Mouse (Mus musculus): Measurements from ENCODE around the gene E2f3.

E2f3 gene

DNA sequence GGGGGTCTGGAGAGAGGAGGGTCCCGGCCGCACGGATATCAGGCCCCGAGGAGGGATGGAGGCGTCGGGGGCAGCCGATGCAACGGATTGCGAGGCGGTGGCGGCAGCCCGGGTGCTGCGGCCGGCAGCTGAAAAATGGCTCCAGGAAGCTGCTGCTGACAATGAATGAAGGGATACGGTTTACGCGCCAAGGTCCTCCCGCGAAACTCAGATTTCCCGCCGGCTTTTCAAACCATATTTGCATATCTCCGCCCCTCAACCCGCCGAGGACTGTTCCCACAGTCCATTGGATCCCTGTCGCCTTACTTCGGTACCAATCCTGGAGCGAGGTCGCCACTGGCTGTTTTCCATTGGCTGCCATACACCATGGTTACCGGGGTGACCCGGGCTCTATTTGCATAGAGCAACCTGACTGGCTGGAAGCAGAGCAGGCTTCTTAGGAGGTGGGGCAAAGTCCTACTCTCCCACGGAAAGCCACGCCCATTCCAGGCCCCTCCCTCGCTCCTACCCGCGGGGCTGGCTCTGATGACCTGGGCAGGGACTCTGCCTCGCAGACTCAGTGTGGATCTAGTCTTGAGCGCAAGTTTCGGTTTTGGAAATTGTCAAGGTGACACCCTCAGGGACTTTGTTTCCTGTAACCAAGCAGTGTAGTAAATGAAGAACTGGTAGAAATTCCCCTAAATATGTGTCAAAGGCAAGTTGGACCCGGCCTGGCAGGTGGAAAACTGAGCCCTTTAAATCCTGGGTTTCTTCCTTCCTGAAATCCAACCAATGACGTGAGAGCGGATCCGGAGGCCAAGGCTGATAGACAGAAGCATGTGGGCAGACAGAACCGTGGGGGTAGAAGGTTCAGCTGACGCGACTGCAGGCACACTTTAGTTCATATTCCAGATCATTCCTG, at the start of gene E2f3:
Gene E2f3, minus strand, starts transcription at position 209 of the 901 bp plus-strand sequence.
- peak; percentile 100 for DNase-seq

DNA sequence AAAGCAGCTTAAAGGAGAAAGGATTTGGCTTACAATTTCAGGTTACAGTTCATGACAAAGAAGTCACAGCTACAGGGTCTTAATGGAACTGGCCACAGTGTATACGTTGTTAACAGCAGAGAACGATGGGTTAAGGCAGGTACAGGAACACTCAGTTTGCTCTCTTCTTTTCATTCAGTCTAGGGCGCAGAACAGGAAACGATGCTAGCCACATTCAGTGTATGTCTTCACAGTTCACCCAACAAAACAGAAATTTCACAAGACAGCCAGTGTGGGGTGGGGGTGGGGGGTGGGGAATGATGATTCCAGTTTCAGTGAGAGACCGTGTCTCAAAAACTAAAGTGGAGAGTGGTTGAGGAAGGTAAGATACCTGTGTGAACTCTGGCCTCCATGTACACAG, 48.7 kb upstream of the E2f3 start:
- DNase-seq, result no peak

DNA sequence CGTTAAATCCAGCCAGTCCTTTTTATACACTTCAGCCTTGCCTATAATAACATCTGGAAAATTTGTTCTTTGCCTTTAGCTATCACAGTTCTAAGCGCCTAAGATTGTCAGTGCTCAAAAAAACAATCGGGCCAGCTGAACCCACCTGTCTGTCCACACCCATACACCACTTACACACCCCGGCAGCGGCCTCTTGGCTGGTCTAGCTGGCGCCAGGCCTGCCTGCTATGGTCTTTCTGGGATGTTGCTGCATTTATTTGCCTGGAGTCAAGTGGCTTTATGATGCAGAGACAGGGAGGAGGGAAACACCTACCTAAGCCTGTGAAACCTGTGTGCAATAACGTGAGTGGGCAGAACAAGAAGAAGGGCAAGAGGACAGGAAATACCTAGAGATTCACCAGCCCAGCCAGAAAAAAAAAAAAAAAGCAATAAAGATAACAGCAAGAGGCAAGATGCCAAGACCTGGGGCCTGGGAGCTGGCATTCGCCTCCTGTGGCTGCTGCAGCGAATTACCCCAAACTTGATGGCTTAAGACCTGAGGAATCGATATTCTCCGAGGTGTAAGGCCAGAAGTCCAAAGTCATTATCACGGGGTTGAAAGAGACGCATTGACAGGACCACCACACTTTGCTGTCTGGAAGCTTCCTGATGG, 45.9 kb upstream of the E2f3 start:
- DNase-seq, result no peak

DNA sequence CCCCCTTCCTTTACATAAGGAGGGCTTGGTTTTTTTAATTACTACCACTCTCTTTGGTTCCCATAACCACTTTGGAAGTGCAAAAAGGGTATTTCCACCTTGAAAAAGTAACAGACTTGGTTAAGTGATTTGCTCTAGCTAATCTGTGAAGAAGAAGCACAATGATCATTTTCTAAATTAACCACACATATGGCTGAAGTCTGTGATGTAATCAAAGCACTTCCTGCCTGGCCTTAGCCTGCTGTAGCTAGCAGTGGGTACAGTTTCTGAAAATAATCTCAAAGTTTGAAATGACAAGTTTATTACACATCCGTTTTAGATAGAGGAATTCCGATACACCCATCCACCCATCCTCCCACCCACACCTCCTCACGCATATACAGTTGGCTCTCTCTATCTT, 42.0 kb upstream of the E2f3 start:
- no peak for DNase-seq

DNA sequence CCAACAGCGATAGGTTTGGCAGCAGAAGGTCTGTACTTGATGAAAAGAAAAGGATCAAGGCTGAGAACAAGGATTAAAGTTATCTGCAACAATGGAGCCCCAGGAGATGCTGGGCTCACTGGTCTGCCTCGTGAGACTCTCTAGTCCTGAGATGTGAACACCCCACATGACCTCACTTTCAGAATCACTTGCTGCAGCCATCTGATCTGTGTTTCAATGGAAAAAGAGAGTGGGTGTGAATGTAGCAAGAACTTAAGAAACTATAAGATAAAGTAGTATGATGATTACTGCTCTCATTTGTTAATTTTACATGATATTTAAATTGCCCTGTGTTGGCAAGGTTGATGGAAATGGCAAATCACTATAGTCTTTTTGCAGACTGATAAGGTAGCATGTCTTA, 36.6 kb upstream of the E2f3 start:
- DNase-seq, result no peak

DNA sequence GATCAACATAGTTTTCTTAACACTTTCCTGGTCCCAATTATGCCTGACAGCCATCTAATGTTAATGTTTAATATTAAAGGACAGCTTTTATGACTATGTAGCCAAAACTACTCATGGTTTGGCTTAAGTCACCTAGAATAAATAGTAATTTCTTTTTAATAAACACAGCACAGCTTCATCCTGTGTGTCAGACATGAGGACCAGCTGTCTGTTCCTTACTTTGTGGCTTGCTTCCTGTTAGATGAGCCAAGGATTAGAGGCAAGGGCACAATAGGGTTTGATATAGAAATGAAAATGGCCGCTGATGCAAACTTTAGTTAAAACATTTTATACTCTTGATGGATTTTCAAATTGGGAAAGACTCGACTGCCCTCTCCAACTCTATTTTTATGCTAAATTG, 32.7 kb upstream of the E2f3 start:
- no peak for DNase-seq

DNA sequence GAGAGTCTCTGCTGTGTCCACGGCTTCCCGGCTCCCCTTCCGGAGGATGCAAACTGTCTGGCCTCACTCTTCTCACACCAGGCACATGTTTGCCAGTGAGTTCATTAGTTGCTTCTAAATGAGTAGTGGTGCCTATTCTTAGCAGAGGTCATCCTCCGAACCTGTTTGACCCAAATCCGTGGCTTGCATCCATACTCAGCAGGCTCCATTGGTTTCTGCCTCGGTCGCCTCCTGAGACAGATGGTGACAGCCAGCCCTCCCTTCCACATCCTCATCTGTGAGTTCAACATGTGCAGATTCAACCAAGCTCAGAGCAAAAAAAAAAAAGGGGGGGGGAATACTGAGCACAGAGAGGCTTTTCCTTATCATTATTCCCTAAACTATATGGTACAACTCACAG, 31.7 kb upstream of the E2f3 start:
- peak; percentile 24 for DNase-seq

DNA sequence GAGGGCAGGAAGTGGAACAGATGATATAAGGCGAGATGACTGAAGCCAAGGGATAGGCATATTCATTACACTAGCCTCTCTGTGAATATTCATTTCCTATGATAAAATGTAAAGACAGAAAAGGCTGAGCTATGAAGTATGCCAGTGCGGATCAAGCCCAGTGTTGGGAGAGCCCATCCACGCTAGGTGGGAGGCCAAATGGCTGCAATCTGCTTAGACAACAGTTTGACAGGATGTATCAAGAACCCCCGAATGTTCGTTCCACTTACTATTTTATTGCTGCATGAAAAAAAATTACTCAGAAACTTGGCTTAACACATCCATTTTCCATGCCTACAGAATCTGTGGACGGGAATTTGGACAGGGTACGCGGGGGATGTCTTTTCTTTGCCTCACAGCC, 28.7 kb upstream of the E2f3 start:
- no peak for DNase-seq

DNA sequence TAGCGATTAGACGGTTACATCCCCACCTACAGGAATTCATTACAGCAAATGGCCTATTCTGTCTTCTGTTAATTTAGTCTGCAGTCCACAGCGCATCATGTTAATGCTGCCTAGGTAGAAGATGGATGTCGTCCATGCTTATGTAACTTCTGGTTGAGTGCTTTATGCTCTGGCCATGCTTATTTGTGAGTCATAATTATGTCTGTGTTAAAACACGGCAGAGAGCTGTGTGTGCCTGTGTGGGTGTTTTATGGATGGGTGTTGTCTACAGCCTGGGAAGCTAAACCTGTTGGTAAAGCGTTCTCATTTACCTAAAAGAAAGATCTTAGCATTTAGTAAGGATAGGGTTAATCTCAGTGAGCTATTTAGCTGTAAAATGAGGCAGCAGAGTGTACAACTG, 26.4 kb upstream of the E2f3 start:
- no peak for DNase-seq

DNA sequence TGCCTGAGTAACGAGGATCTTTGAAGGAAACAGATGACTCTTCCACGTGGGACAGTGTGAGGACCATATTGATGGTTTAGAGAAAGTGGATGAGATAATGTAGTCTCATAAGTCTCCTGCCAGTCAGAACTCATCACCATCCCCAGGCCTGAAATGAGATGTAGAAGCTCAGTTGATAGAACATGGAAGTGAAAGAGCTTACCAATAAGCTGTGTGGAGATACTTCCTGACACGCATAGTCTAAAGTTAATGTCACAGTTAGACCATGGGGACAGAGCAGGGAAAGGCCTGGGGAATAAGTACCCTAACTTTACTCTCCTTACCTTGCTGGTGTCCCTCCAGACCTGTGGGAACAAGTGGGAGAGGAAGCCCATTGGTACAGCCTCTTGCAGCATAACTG, 22.9 kb upstream of the E2f3 start:
- DNase-seq, result no peak

DNA sequence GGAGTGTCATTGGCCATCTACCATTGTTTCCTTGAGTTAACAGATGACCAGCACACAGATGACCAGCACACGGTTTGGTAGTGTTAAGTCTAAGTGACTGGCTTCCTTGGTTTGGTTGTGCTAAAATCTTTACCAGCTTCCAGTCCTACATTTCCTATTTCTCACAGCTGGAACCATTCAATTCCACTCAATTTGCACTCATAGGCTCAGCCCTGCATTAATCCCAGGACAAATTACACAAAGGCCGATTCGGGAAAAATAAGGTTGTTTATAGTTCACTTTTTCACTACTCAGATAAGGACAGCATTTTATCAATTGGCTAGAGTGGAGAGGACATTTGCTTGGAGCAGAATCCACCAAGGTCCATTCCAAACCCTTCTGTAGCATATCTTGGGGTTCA, 19.6 kb upstream of the E2f3 start:
- DNase-seq, result no peak

DNA sequence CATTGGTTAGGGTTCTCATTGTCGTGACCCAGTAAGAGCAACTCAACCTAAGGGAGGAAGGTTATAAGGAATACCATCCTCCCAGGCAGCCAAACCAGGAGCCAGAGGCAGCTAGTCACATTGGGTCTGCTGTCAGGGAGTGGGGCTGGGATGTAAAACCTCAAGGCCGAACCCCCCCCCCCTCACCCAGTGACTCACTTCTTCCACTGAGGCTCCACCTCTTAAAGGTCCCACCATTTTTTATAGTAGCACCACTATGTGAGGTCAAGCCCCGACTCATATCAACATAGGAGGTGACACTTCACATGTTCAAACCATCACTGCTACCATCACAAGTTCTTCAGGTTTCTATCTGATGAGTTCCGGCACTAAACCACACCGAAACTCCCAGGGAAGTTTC, 19.0 kb upstream of the E2f3 start:
- no peak for DNase-seq

DNA sequence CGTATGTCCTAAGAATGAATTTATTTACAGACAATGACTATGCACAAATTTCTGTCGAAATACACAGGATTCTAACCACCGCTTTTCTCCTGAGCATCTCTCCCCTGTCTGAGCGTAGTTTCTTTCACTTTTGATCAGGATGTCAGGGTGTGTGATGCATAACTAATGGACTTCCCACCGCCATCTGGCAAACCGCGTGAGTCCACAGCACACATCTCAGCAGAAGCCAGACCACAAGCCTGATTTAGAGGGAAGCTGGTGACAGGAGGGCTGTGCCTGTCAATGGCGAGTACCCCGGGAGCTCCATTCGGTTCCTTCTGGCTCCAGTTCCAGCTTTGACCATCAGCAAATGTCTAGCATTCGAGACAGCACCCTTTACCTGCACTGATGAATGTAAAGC, 17.3 kb upstream of the E2f3 start:
- DNase-seq, result peak; percentile 53

DNA sequence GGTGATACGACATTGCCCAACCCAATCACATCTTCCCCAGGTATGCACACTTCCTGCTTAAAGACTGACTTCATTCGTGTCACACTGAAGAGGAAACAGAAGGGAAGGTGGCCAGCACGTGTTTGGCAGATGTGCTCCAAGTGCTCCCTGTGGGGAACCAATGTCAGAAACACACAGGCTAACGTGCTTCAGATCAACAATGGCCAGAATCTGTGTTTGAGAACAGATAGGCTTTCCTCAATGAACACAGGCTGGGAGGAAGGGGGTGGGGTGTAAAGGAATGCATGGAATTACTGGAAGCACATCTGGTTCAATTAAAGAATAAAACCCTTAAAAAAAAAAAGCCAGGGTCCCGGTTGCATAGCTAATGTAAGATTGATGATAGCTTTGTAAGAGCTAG, 15.2 kb upstream of the E2f3 start:
- no peak for DNase-seq

DNA sequence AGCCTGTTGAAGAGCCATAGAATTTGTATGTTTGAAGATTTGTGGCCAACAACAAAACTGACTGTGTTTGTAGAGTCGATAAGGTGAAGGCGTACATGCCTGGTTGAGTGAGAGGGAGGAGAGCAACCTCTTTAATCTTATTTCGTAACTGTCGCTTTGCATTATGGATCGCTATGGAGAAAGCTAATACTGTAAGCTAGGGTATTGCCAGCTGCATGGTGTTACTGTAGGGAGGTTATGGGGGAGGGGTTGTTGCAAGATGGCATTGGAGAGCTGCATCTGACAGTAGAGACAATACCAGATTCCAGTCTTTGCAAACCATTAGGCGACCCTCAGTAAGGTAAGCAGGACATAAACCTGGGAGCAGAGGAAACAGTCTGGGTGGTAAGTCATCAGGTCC, 2.1 kb upstream of the E2f3 start:
- DNase-seq, result peak; percentile 73

DNA sequence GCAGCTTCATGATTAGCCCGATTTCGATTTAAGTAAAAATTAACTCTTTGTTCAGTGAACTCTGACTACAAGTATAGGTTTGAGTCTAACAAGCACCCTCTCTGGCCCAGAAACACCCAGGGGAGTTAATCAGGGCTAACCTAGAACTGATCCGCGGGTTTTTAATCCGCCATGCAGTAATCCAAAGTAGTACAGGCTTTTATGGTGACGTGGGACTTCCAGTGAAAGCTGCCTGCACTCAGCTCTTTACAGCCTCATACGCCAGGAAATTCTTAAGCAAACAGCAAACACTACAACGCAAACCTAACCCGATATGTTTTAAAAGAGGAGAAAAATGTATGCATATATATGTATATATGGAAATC, 875 bp upstream of the E2f3 start:
- peak; percentile 80 for DNase-seq

DNA sequence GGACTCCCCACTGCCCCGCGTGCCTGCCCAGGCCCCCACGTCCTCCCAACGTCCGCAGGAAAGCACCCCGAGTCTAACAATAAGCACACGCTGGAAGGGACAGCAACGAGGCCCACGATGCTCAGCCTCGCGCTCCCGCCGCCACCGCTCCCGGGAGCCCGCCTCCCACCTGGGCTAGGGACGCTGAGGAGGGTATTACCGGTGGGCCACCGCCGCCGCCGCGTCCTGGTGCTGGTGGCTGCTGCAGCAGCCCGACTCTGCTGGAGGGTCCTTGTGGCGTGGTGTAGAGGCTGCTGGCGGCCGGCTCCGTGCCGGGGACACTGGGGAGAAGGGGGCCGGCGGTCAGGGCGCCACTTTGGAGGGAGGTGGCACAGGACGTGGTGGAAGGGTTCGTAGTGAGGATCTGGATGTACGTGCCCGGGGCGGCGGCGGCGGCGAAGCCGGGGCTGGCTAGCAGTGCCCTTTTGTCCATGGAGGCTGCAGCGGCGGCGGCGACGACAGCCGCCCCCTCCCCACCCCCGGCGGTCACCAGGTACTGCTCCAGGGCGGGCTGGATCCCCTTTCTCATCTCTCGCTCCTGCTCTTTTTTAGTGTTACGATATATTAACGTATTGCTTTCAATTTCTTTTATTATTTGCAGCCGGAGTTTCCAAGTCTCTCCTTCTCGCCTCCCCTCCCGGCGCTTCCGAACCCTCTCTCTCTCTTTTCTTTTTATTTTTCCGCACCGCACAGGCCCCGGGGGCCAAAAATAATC, 585 bp downstream of the E2f3 start:
- DNase-seq, result no peak

DNA sequence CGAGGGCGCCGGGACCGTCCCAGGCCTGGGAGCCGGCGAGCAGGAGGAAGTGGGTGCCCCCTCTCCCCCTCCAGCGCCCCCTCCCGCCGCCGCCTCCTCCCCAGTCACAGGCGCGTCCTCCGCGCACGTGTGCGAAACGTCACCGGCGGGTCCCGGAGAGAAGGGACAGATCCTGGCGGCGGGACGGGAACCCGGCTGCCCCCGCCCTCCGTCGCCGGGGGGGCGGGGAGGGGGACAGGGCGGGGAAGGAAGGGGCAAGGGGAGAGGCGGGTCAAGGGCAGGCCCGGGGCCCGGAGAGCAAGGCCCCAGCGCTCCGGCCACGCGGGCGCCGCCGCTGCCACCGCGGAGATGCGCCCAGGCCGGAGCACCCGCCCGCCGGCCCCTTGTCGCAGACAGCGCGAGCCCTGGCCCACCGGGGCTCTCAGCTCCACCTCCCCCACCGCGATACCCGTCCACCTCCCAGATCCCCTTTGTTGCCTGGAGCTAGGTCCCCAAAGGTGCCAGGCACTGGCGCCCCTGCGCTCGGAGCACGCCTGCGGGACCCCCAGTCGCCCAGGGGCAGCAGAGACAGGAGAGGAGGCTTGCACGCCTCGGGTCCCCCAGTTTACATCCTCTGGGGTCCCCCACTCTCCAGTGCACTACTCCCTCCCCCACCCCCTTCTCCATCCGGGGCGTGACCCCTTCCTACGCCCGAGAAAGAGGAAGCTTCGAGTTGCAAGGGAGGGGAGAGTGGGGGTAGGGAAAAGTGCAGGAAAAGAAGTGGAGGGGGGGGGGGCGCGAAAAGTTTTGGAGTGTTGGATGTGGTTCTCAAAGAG, 1.4 kb downstream of the E2f3 start:
- peak; percentile 87 for DNase-seq

DNA sequence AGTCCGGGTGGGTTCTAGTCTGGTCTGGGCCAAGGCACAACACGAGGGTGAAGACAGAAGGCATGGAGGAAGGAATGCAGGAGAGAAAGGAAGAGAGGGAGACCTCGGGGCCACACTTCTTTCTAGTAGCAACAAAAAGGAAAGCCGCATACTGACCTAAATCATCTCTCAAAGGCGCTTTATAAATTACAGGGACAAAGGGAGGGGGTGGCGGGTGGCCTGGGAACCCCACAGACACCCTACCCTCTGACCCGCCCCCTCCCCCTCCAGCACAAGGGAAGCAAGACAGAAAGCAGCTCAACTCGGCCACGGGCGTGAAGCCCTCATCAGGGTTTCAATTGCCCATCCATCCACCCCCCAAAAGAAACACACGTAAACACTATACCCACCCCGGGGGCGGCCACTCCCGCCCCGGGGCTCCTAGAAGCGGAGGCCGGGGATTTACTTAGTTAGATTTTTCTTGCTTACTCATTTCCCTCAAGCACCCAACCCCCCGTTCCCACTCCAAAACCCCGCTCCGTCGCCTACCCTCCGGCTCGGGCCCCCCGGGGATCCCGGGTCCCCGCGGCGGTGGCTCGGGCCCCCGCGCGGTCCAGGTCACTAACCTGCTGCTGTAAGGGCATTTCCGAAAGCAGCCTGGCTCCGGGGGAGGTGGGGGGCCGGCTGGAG, 2.2 kb downstream of the E2f3 start:
- DNase-seq, result peak; percentile 74

DNA sequence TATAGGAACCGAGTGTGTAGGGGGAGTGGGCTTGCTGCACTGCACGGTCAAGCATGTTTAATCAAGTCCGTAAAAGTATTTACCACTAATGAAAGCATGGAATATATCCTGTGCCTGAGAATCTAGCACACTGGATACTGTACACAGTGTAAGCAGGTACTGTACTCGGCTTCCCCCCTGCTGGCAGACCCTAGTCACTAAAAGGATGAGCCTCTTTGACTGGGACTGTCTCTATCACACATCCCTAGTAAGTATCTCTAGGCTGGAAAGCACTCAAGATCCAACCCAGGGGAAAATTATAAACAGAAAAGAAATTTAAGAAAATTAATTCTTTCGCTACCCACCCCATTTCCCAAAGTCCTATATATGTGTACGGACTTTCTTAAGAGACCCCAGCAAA, 2.8 kb downstream of the E2f3 start:
- DNase-seq, result peak; percentile 74

DNA sequence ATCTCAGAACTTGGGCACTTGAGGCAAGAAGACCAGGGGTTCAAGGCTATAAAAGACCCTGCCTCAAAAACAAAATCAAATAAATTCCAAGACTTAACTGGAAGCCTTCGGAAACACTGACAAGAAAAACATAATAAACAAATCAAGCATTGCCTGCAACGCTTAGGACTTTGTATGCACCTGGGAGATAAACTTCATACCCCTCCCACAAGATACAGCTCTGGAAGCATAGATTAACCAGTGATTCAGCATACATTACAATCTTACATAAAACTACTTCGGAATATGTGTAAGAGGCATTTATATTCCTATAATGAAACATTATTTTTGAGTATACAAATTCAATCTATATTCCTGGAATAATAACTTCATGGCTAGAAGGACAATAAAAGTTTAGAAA, 3.5 kb downstream of the E2f3 start:
- DNase-seq, result no peak

DNA sequence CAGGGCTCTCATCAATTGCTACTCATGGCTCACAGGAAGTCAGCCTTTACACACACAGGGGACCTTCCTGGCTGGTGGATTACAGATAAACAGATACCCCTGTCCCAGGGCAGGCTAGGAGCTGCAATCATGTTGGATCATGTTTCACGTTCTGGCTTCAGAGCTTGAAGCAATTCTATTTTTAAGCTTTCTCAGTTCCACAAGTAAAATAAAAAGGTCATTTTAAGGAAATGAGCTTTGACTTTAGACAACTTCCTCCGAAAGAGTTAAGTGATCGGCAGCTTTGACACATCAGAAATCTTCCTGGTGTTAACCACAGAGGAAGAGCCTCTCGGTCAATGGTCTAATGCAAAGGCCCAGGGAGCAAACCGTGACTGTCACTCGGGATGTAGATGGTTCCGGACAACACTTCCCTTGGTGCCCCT, 6.7 kb downstream of the E2f3 start:
- no peak for DNase-seq
